Mouse (Mus musculus): ENCODE results near the gene Fchsd2. TPM values are rescaled to one million over a fixed set of nuclear protein-coding genes. Genes with fewer than 3 reads are reported as not detected.

The Fchsd2 gene
- polyA plus RNA-seq, 1 experiment, result 21.5 TPM

- no peak overlapping the region for H3K4me3 ChIP-seq (ENCODE audit: extremely low read depth, insufficient read depth, insufficient read length)
- TF ChIP-seq POLR2A (IDR thresholded peaks at IDR 0.05; ENCODE audit: low read depth, low read length), result no peak
- no peak for TF ChIP-seq CTCF (IDR thresholded peaks at IDR 0.05; ENCODE audit: extremely low read depth, insufficient read depth, insufficient read length, insufficient replicate concordance)
- 25% methylated on average over 6 of the region's 6 CpGs for WGBS
- no peak overlapping the region for H3K27ac ChIP-seq (ENCODE audit: insufficient read depth, low read length)
- no peak for DNase-seq (ENCODE audit: low read depth in 1 of 2, low spot score in 2 of 2)
- no peaks in the 10 kb centered on the region for H3K36me3 ChIP-seq (ENCODE audit: control insufficient read depth, insufficient read depth, low read length)
- H3K27me3 ChIP-seq (ENCODE audit: control insufficient read depth, insufficient read depth, low read length), result no peaks in the 10 kb centered on the region
- H3K4me1 ChIP-seq (ENCODE audit: control insufficient read depth, insufficient read depth, insufficient read length), result peaks cover 37% of the 10 kb centered on the region; the same call in 1 of the 2 replicates
Measured at GRCm38 (mm10) chr7:101071020-101071419, 21.6 kb upstream of the Fchsd2 start.

- WGBS, result 40% methylated on average over 12 of the region's 12 CpGs
- H3K4me3 ChIP-seq (ENCODE audit: extremely low read depth, insufficient read depth, insufficient read length), result no peak overlapping the region
- H3K27me3 ChIP-seq (ENCODE audit: control insufficient read depth, insufficient read depth, low read length), result no peaks in the 10 kb centered on the region
- TF ChIP-seq POLR2A (IDR thresholded peaks at IDR 0.05; ENCODE audit: low read depth, low read length) (no peak), CTCF (IDR thresholded peaks at IDR 0.05; ENCODE audit: extremely low read depth, insufficient read depth, insufficient read length, insufficient replicate concordance) (no peak)
- no peak for DNase-seq (ENCODE audit: low read depth in 1 of 2, low spot score in 2 of 2)
- H3K4me1 ChIP-seq (ENCODE audit: control insufficient read depth, insufficient read depth, insufficient read length), result peaks cover 29% of the 10 kb centered on the region; the same call in 1 of the 2 replicates
- H3K36me3 ChIP-seq (ENCODE audit: control insufficient read depth, insufficient read depth, low read length), result no peaks in the 10 kb centered on the region
- no peak overlapping the region for H3K27ac ChIP-seq (ENCODE audit: insufficient read depth, low read length)
Measured at GRCm38 (mm10) chr7:101072123-101072740, 20.4 kb upstream of the Fchsd2 start.

- no peak for DNase-seq (ENCODE audit: low read depth in 1 of 2, low spot score in 2 of 2)
- Histone ChIP-seq H3K27ac (ENCODE audit: insufficient read depth, low read length) (no peak overlapping the region), H3K4me3 (ENCODE audit: extremely low read depth, insufficient read depth, insufficient read length) (no peak overlapping the region), H3K36me3 (ENCODE audit: control insufficient read depth, insufficient read depth, low read length) (no peaks in the 10 kb centered on the region), H3K4me1 (ENCODE audit: control insufficient read depth, insufficient read depth, insufficient read length) (peaks cover 20% of the 10 kb centered on the region; the same call in 1 of the 2 replicates), H3K27me3 (ENCODE audit: control insufficient read depth, insufficient read depth, low read length) (no peaks in the 10 kb centered on the region)
- TF ChIP-seq POLR2A (IDR thresholded peaks at IDR 0.05; ENCODE audit: low read depth, low read length), result no peak
- TF ChIP-seq CTCF (IDR thresholded peaks at IDR 0.05; ENCODE audit: extremely low read depth, insufficient read depth, insufficient read length, insufficient replicate concordance), result no peak
- 38% methylated on average over 8 of the region's 8 CpGs for WGBS
Measured at GRCm38 (mm10) chr7:101074170-101074767, 18.4 kb upstream of the Fchsd2 start.

GRCm38 (mm10) chr7:101083562-101084166 lies 9.0 kb upstream of the Fchsd2 start:
- Histone ChIP-seq H3K4me1 (ENCODE audit: control insufficient read depth, insufficient read depth, insufficient read length) (no peaks in the 10 kb centered on the region), H3K36me3 (ENCODE audit: control insufficient read depth, insufficient read depth, low read length) (no peaks in the 10 kb centered on the region), H3K27ac (ENCODE audit: insufficient read depth, low read length) (no peak overlapping the region), H3K27me3 (ENCODE audit: control insufficient read depth, insufficient read depth, low read length) (no peaks in the 10 kb centered on the region), H3K4me3 (ENCODE audit: extremely low read depth, insufficient read depth, insufficient read length) (no peak overlapping the region)
- TF ChIP-seq CTCF (IDR thresholded peaks at IDR 0.05; ENCODE audit: extremely low read depth, insufficient read depth, insufficient read length, insufficient replicate concordance) (no peak), POLR2A (IDR thresholded peaks at IDR 0.05; ENCODE audit: low read depth, low read length) (no peak)
- 53% methylated on average over 9 of the region's 9 CpGs for WGBS
- DNase-seq (ENCODE audit: low read depth in 1 of 2, low spot score in 2 of 2), result no peak

GRCm38 (mm10) chr7:101084816-101085456 lies 7.7 kb upstream of the Fchsd2 start:
- H3K36me3 ChIP-seq (ENCODE audit: control insufficient read depth, insufficient read depth, low read length), result no peaks in the 10 kb centered on the region
- H3K27ac ChIP-seq (ENCODE audit: insufficient read depth, low read length), result no peak overlapping the region
- TF ChIP-seq CTCF (IDR thresholded peaks at IDR 0.05; ENCODE audit: extremely low read depth, insufficient read depth, insufficient read length, insufficient replicate concordance), result no peak
- no peaks in the 10 kb centered on the region for H3K27me3 ChIP-seq (ENCODE audit: control insufficient read depth, insufficient read depth, low read length)
- no peak overlapping the region for H3K4me3 ChIP-seq (ENCODE audit: extremely low read depth, insufficient read depth, insufficient read length)
- 89% methylated on average over 4 of the region's 4 CpGs for WGBS
- no peak for DNase-seq (ENCODE audit: low read depth in 1 of 2, low spot score in 2 of 2)
- H3K4me1 ChIP-seq (ENCODE audit: control insufficient read depth, insufficient read depth, insufficient read length), result peaks cover 5% of the 10 kb centered on the region; the same call in 1 of the 2 replicates

- 82% methylated on average over 4 of the region's 4 CpGs for WGBS
- H3K27ac ChIP-seq (ENCODE audit: insufficient read depth, low read length), result no peak overlapping the region
- no peaks in the 10 kb centered on the region for H3K27me3 ChIP-seq (ENCODE audit: control insufficient read depth, insufficient read depth, low read length)
- no peak for DNase-seq (ENCODE audit: low read depth in 1 of 2, low spot score in 2 of 2)
- TF ChIP-seq POLR2A (IDR thresholded peaks at IDR 0.05; ENCODE audit: low read depth, low read length) (no peak), CTCF (IDR thresholded peaks at IDR 0.05; ENCODE audit: extremely low read depth, insufficient read depth, insufficient read length, insufficient replicate concordance) (no peak)
- H3K4me1 ChIP-seq (ENCODE audit: control insufficient read depth, insufficient read depth, insufficient read length), result peaks cover 5% of the 10 kb centered on the region; the same call in 1 of the 2 replicates
- H3K36me3 ChIP-seq (ENCODE audit: control insufficient read depth, insufficient read depth, low read length), result no peaks in the 10 kb centered on the region
- no peak overlapping the region for H3K4me3 ChIP-seq (ENCODE audit: extremely low read depth, insufficient read depth, insufficient read length)
Measured at GRCm38 (mm10) chr7:101085779-101086178, 6.9 kb upstream of the Fchsd2 start.
